Mouse (Mus musculus): Measurements from ENCODE around the gene Vmn1r203. TPM values are rescaled to one million over a fixed set of nuclear protein-coding genes. Genes with fewer than 3 reads are reported as not detected.

The Vmn1r203 gene
- polyA plus RNA-seq (2014; fragmentation: Illumina TruSeq; extraction: RNeasy Lipid Tissue Mini Kit (QIAGEN cat#74804); ENCODE audit: low read depth, low replicate concordance): not detected

GRCm38 (mm10) chr13:22517814-22518213 lies at the start of gene Vmn1r203:
Gene Vmn1r203 (plus strand): TSS chr13:22518114.

GRCm38 (mm10) chr13:22471623-22472022 lies 46.3 kb upstream of the Vmn1r203 start, which contains the start of gene Vmn1r201:
Gene Vmn1r201 (plus strand): TSS chr13:22471923.

GRCm38 (mm10) chr13:22505281-22505680 lies 12.6 kb upstream of the Vmn1r203 start, which contains the start of gene Vmn1r202:
Gene Vmn1r202 (minus strand): TSS chr13:22505381.

GRCm38 (mm10) chr13:22552898-22553297 lies 35.0 kb downstream of the Vmn1r203 start, which contains the start of gene Vmn1r204:
Gene Vmn1r204 (plus strand): TSS chr13:22553198.

Other genes starting within 250 kb of the Vmn1r203 start
- gene Vmn1r195, start 247.6 kb upstream of the Vmn1r203 start, polyA plus RNA-seq (2014; fragmentation: Illumina TruSeq; extraction: RNeasy Lipid Tissue Mini Kit (QIAGEN cat#74804); ENCODE audit: low read depth, low replicate concordance): not detected
- gene Vmn1r196, start 228.2 kb upstream of the Vmn1r203 start, polyA plus RNA-seq (2014; fragmentation: Illumina TruSeq; extraction: RNeasy Lipid Tissue Mini Kit (QIAGEN cat#74804); ENCODE audit: low read depth, low replicate concordance): not detected
- not detected for gene Vmn1r197, start 193.5 kb upstream of the Vmn1r203 start, polyA plus RNA-seq (2014; fragmentation: Illumina TruSeq; extraction: RNeasy Lipid Tissue Mini Kit (QIAGEN cat#74804); ENCODE audit: low read depth, low replicate concordance)
- not detected for gene Vmn1r198, start 167.8 kb upstream of the Vmn1r203 start, polyA plus RNA-seq (2014; fragmentation: Illumina TruSeq; extraction: RNeasy Lipid Tissue Mini Kit (QIAGEN cat#74804); ENCODE audit: low read depth, low replicate concordance)
- gene Vmn1r199, start 138.3 kb upstream of the Vmn1r203 start, polyA plus RNA-seq (2014; fragmentation: Illumina TruSeq; extraction: RNeasy Lipid Tissue Mini Kit (QIAGEN cat#74804); ENCODE audit: low read depth, low replicate concordance): not detected
- gene Vmn1r200, start 127.7 kb upstream of the Vmn1r203 start, polyA plus RNA-seq (2014; fragmentation: Illumina TruSeq; extraction: RNeasy Lipid Tissue Mini Kit (QIAGEN cat#74804); ENCODE audit: low read depth, low replicate concordance): not detected
- not detected for gene Vmn1r201, start 46.2 kb upstream of the Vmn1r203 start, polyA plus RNA-seq (2014; fragmentation: Illumina TruSeq; extraction: RNeasy Lipid Tissue Mini Kit (QIAGEN cat#74804); ENCODE audit: low read depth, low replicate concordance)
- gene Vmn1r202, start 12.7 kb upstream of the Vmn1r203 start, polyA plus RNA-seq (2014; fragmentation: Illumina TruSeq; extraction: RNeasy Lipid Tissue Mini Kit (QIAGEN cat#74804); ENCODE audit: low read depth, low replicate concordance): not detected
- gene Vmn1r204, start 35.1 kb downstream of the Vmn1r203 start, polyA plus RNA-seq (2014; fragmentation: Illumina TruSeq; extraction: RNeasy Lipid Tissue Mini Kit (QIAGEN cat#74804); ENCODE audit: low read depth, low replicate concordance): not detected
- not detected for gene Vmn1r205, start 74.9 kb downstream of the Vmn1r203 start, polyA plus RNA-seq (2014; fragmentation: Illumina TruSeq; extraction: RNeasy Lipid Tissue Mini Kit (QIAGEN cat#74804); ENCODE audit: low read depth, low replicate concordance)
- gene Vmn1r206, start 106.1 kb downstream of the Vmn1r203 start, polyA plus RNA-seq (2014; fragmentation: Illumina TruSeq; extraction: RNeasy Lipid Tissue Mini Kit (QIAGEN cat#74804); ENCODE audit: low read depth, low replicate concordance): not detected
- not detected for gene Vmn1r207-ps, start 211.5 kb downstream of the Vmn1r203 start, polyA plus RNA-seq (2014; fragmentation: Illumina TruSeq; extraction: RNeasy Lipid Tissue Mini Kit (QIAGEN cat#74804); ENCODE audit: low read depth, low replicate concordance)

Measured in liver, adult 10 weeks (tissue).